Mouse (Mus musculus) heart, embryonic 15.5 days (tissue): ENCODE measurements around the gene Cetn4. TPM values are rescaled to one million over a fixed set of nuclear protein-coding genes. Genes with fewer than 3 reads are reported as not detected.

Experiments used
- ATAC-seq: fragments of 200-750 bp; cut with Nextera tagmentation; replicated peaks from 2 replicates; pipeline ENCODE4 v1.8.0; 2017; ENCODE audit warnings: low read depth, moderate TSS enrichment; ENCODE audit not compliant: insufficient number of reproducible peaks, insufficient read depth, low FRiP score
- H3K27ac ChIP-seq: fragments of 300-500 bp; sonication (generic); 2 replicates; pipeline ENCODE4 v1.5.1; 2015; ENCODE audit warnings: mild to moderate bottlenecking, inconsistent platforms
- H3K27me3 ChIP-seq: fragments of 300-500 bp; sonication (generic); 2 replicates; pipeline ENCODE4 v1.6.1; 2015; ENCODE audit warnings: inconsistent platforms
- H3K36me3 ChIP-seq: fragments of 300-500 bp; sonication (generic); 2 replicates; pipeline ENCODE4 v1.6.1; 2015; ENCODE audit warnings: mild to moderate bottlenecking, inconsistent platforms
- H3K4me1 ChIP-seq: fragments of 300-500 bp; sonication (generic); replicated peaks from 2 replicates; pipeline ENCODE4 v1.6.1; 2015; ENCODE audit warnings: inconsistent platforms
- H3K4me2 ChIP-seq: fragments of 300-500 bp; sonication (generic); 2 replicates; pipeline ENCODE4 v1.6.1; 2015; ENCODE audit warnings: inconsistent platforms, mild to moderate bottlenecking, moderate library complexity
- H3K4me3 ChIP-seq: fragments of 300-500 bp; sonication (generic); 2 replicates; pipeline ENCODE4 v1.5.1; 2015; ENCODE audit warnings: mild to moderate bottlenecking, inconsistent platforms
- H3K9ac ChIP-seq: fragments of 300-500 bp; sonication (generic); 2 replicates; pipeline ENCODE4 v1.6.1; 2015; ENCODE audit warnings: mild to moderate bottlenecking, inconsistent platforms
- H3K9me3 ChIP-seq: fragments of 300-500 bp; sonication (generic); replicated peaks from 2 replicates; pipeline ENCODE4 v1.6.1; 2016; ENCODE audit warnings: inconsistent platforms
- WGBS: fragments of 180-500 bp; shearing (Covaris S2); methylation state at CpG from one replicate; pipeline ENCODE4 v1.1.7; 2015; ENCODE audit warnings: mixed read lengths; 5-methylcytosine and 5-hydroxymethylcytosine counted together
- polyA plus RNA-seq: library from polyadenylated mRNA; unstranded; fragments of >200 nt; fragmentation: Nextera tagmentation; extraction: Ambion mirVana; gene quantifications from 2 replicates; pipeline ENCODE4 v1.2.1, GENCODE M21; 2015

The Cetn4 gene
- polyA plus RNA-seq, 1 experiment from 2014 or later: 1.9 TPM

DNA sequence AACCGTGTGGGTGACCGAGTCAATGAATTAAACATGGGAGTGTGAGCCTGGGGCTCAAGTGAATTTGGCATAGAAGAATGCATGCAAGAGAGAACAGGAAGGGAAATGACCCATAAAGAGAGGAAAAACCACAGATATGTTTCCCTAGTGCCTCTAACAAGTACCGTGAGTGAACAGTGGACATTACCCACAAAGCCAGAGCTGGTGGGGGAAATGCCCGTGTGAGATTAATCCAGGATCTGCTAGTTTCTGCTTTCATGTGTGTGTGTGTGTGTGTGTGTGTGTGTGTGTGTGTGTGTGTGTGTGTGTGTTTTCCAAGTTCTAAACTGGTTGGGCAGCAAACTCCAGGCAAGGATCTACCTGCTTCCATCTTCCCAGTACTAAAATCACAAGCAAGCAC is 42.6 kb downstream of the Cetn4 start:
- no peak overlapping the region for H3K4me3 ChIP-seq
- H3K4me2 ChIP-seq: no peak overlapping the region
- no peaks in the 10 kb centered on the region for H3K27me3 ChIP-seq
- H3K9ac ChIP-seq: no peak overlapping the region
- H3K36me3 ChIP-seq: no peaks in the 10 kb centered on the region
- WGBS: 79% methylated on average over 4 of the region's 4 CpGs
- H3K27ac ChIP-seq: no peak overlapping the region
- ATAC-seq: no peak
- H3K4me1 ChIP-seq: no peaks in the 10 kb centered on the region
- no peaks in the 10 kb centered on the region for H3K9me3 ChIP-seq

DNA sequence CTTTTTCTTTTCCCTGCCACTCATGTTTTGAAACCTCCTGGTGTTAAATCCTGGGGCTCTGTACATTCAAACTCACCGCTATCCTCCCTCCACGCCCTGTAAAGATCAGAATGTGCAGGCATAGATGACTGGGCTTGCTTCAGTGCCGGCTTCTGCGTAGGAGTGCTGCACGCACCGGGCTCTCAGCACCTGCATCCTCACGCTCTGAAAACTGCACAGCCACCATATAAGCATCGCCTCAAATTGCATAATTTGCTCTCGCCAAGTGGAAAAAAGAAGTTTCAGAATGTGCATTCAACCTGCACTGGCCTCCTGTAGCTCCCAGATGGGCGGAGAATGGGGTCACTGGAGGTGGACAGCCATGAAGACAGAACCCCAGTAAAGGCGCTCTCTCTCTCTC is 44.2 kb downstream of the Cetn4 start:
- 82% methylated on average over 11 of the region's 11 CpGs for WGBS

DNA sequence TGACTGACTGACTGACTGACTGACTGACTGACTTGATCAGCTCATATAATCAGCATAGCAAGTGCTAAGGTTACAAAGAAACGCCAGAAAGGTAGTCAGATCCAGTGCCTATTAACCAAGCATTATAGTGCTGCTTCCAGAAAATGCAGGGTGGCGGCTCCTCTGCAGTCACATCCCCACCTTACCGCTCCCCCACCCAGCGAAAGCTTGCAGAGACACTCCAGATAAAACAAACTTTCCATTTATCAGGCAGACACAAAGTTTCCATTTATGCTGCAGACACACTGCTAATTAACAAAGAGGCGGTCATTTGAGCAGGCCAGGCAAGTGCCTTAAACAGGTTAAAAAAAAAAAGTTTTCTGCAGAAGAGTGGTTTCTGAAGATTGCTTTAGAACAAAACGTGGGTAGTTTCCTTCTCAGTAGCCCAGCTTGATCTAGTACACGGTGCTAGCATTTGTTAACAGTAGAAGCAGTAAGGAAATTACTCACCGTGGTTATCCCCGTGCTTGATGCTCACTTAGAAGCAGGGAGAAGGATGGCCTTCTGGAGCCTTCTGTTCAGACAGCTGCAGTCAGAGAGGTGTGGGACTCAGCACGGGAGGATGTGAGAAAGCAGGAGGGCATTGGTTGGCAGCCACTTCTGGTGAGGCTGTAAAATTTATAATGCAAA is 53.0 kb downstream of the Cetn4 start:
- no peak overlapping the region for H3K27ac ChIP-seq
- H3K4me2 ChIP-seq: no peak overlapping the region
- H3K27me3 ChIP-seq: no peaks in the 10 kb centered on the region
- H3K4me3 ChIP-seq: no peak overlapping the region
- WGBS: 44% methylated on average over 10 of the region's 10 CpGs
- H3K4me1 ChIP-seq: no peaks in the 10 kb centered on the region
- ATAC-seq: no peak
- H3K9me3 ChIP-seq: no peaks in the 10 kb centered on the region
- H3K9ac ChIP-seq: no peak overlapping the region
- H3K36me3 ChIP-seq: no peaks in the 10 kb centered on the region

More for the DNA sequence above, 44.2 kb downstream of the Cetn4 start:
- Histone ChIP-seq H3K4me3 (no peak overlapping the region), H3K36me3 (no peaks in the 10 kb centered on the region), H3K27me3 (no peaks in the 10 kb centered on the region), H3K9me3 (no peaks in the 10 kb centered on the region), H3K4me2 (no peak overlapping the region), H3K9ac (no peak overlapping the region), H3K4me1 (no peaks in the 10 kb centered on the region), H3K27ac (no peak overlapping the region)
- no peak for ATAC-seq

DNA sequence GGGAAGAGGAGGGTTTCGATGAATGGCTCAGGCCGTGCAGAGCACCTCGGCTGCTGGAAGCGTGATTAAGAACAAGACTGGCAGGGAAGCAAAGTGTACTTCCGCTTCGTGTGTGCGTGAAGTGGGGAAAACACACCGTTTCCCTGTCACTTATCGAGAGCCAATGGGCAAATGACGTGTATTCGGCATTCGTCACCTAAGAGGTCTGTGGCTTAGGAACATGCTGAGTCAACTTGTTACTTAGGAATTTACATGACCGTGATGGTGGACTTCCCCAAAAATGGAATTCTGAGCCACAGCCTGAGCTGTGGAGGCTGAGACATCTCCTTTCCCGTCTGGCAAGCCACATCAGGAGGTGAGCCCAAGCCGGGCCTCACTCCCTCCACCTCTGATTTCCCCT is 54.7 kb downstream of the Cetn4 start:
- no peak overlapping the region for H3K9ac ChIP-seq
- 82% methylated on average over 15 of the region's 15 CpGs for WGBS
- no peak overlapping the region for H3K4me2 ChIP-seq
- no peaks in the 10 kb centered on the region for H3K27me3 ChIP-seq
- no peaks in the 10 kb centered on the region for H3K9me3 ChIP-seq
- no peaks in the 10 kb centered on the region for H3K4me1 ChIP-seq
- H3K36me3 ChIP-seq: no peaks in the 10 kb centered on the region
- H3K27ac ChIP-seq: no peak overlapping the region
- no peak overlapping the region for H3K4me3 ChIP-seq
- ATAC-seq: no peak

Other genes with a start within 250 kb of the Cetn4 start
- 0.16 and 0.23 TPM in 2 replicates for gene Adad1, start 249.2 kb downstream of the Cetn4 start, polyA plus RNA-seq
- gene Il2, start 186.7 kb downstream of the Cetn4 start, polyA plus RNA-seq: 0.16 and 0.44 TPM in 2 replicates
- gene Il21, start 80.1 kb downstream of the Cetn4 start, polyA plus RNA-seq: not detected in 2 replicates
- gene Bbs12, start 154 bp downstream of the Cetn4 start, polyA plus RNA-seq: 4.5 and 4.7 TPM in 2 replicates
- gene Fgf2, start 35.6 kb upstream of the Cetn4 start, polyA plus RNA-seq: 1.4 and 2.1 TPM in 2 replicates
- gene Spata5, start 107.2 kb upstream of the Cetn4 start, polyA plus RNA-seq: 19.7 and 24.4 TPM in 2 replicates
- gene Nudt6, start 107.5 kb upstream of the Cetn4 start, polyA plus RNA-seq: 13.4 and 13.7 TPM in 2 replicates